Mouse (Mus musculus): ENCODE results near the gene C87436. TPM values are rescaled to one million over a fixed set of nuclear protein-coding genes. Genes with fewer than 3 reads are reported as not detected.

The C87436 gene
- polyA plus RNA-seq, 1 experiment: 13.6 TPM

GRCm38 (mm10) chr6:86456727-86457126, 18.6 kb downstream of the C87436 start:
- H3K4me1 ChIP-seq (ENCODE audit: control insufficient read depth, insufficient read depth, insufficient read length, low read length): no peaks in the 10 kb centered on the region
- no peak overlapping the region for H3K4me3 ChIP-seq (ENCODE audit: insufficient read depth, low read depth, low read length)
- no peak overlapping the region for H3K27ac ChIP-seq (replicated peaks; ENCODE audit: low read depth, low read length)

- no peaks in the 10 kb centered on the region for H3K4me1 ChIP-seq (ENCODE audit: control insufficient read depth, insufficient read depth, insufficient read length, low read length)
- H3K4me3 ChIP-seq (ENCODE audit: insufficient read depth, low read depth, low read length): no peak overlapping the region
- no peak overlapping the region for H3K27ac ChIP-seq (replicated peaks; ENCODE audit: low read depth, low read length)
These were observed 24.9 kb downstream of the C87436 start for GRCm38 (mm10) chr6:86463079-86463478.

- Histone ChIP-seq H3K4me1 (ENCODE audit: control insufficient read depth, insufficient read depth, insufficient read length, low read length) (peaks cover 21% of the 10 kb centered on the region), H3K4me3 (ENCODE audit: insufficient read depth, low read depth, low read length) (peak overlapping the region; percentile 68), H3K27ac (replicated peaks; ENCODE audit: low read depth, low read length) (peak overlapping the region; percentile 96)
These were observed 33.1 kb downstream of the C87436 start for GRCm38 (mm10) chr6:86471317-86471716.

GRCm38 (mm10) chr6:86471760-86472099, 33.6 kb downstream of the C87436 start:
- peak overlapping the region; percentile 68 for H3K4me3 ChIP-seq (ENCODE audit: insufficient read depth, low read depth, low read length)
- H3K4me1 ChIP-seq (ENCODE audit: control insufficient read depth, insufficient read depth, insufficient read length, low read length): peaks cover 25% of the 10 kb centered on the region
- peak overlapping the region; percentile 96 for H3K27ac ChIP-seq (replicated peaks; ENCODE audit: low read depth, low read length)

GRCm38 (mm10) chr6:86472100-86472955, 34.2 kb downstream of the C87436 start:
- H3K4me1 ChIP-seq (ENCODE audit: control insufficient read depth, insufficient read depth, insufficient read length, low read length): peaks cover 30% of the 10 kb centered on the region
- H3K27ac ChIP-seq (replicated peaks; ENCODE audit: low read depth, low read length): peak overlapping the region; percentile 96
- H3K4me3 ChIP-seq (ENCODE audit: insufficient read depth, low read depth, low read length): peak overlapping the region; percentile 68

GRCm38 (mm10) chr6:86473077-86473476, 34.9 kb downstream of the C87436 start:
- H3K4me1 ChIP-seq (ENCODE audit: control insufficient read depth, insufficient read depth, insufficient read length, low read length): peaks cover 38% of the 10 kb centered on the region
- peak overlapping the region; percentile 49 for H3K4me3 ChIP-seq (ENCODE audit: insufficient read depth, low read depth, low read length)
- H3K27ac ChIP-seq (replicated peaks; ENCODE audit: low read depth, low read length): peak overlapping the region; percentile 94

- Histone ChIP-seq H3K4me1 (ENCODE audit: control insufficient read depth, insufficient read depth, insufficient read length, low read length) (peaks cover 46% of the 10 kb centered on the region), H3K27ac (replicated peaks; ENCODE audit: low read depth, low read length) (peak overlapping the region; percentile 4; the same call in 1 of the 2 replicates), H3K4me3 (ENCODE audit: insufficient read depth, low read depth, low read length) (no peak overlapping the region)
These were observed 35.9 kb downstream of the C87436 start for GRCm38 (mm10) chr6:86474072-86474471.

- peak overlapping the region; percentile 73; the same call in 1 of the 2 replicates for H3K27ac ChIP-seq (replicated peaks; ENCODE audit: low read depth, low read length)
- peaks cover 47% of the 10 kb centered on the region for H3K4me1 ChIP-seq (ENCODE audit: control insufficient read depth, insufficient read depth, insufficient read length, low read length)
- no peak overlapping the region for H3K4me3 ChIP-seq (ENCODE audit: insufficient read depth, low read depth, low read length)
These were observed 36.5 kb downstream of the C87436 start for GRCm38 (mm10) chr6:86474646-86475181.

GRCm38 (mm10) chr6:86475462-86476167, 37.4 kb downstream of the C87436 start:
- no peak overlapping the region for H3K4me3 ChIP-seq (ENCODE audit: insufficient read depth, low read depth, low read length)
- H3K4me1 ChIP-seq (ENCODE audit: control insufficient read depth, insufficient read depth, insufficient read length, low read length): peaks cover 47% of the 10 kb centered on the region
- H3K27ac ChIP-seq (replicated peaks; ENCODE audit: low read depth, low read length): peak overlapping the region; percentile 73

GRCm38 (mm10) chr6:86476931-86477330, 38.8 kb downstream of the C87436 start:
- Histone ChIP-seq H3K27ac (replicated peaks; ENCODE audit: low read depth, low read length) (peak overlapping the region; percentile 78), H3K4me1 (ENCODE audit: control insufficient read depth, insufficient read depth, insufficient read length, low read length) (peaks cover 50% of the 10 kb centered on the region)

GRCm38 (mm10) chr6:86479311-86479710, 41.1 kb downstream of the C87436 start:
- Histone ChIP-seq H3K4me3 (ENCODE audit: insufficient read depth, low read depth, low read length) (no peak overlapping the region), H3K4me1 (ENCODE audit: control insufficient read depth, insufficient read depth, insufficient read length, low read length) (peaks cover 40% of the 10 kb centered on the region), H3K27ac (replicated peaks; ENCODE audit: low read depth, low read length) (peak overlapping the region; percentile 84)

More at GRCm38 (mm10) chr6:86476931-86477330, 38.8 kb downstream of the C87436 start:
- H3K4me3 ChIP-seq (ENCODE audit: insufficient read depth, low read depth, low read length): no peak overlapping the region

GRCm38 (mm10) chr6:86479816-86480188, 41.6 kb downstream of the C87436 start:
- H3K4me1 ChIP-seq (ENCODE audit: control insufficient read depth, insufficient read depth, insufficient read length, low read length): peaks cover 40% of the 10 kb centered on the region
- H3K4me3 ChIP-seq (ENCODE audit: insufficient read depth, low read depth, low read length): 0 out of 2 replicates have a peak overlapping the region, but pooled peaks have one; percentile 61
- H3K27ac ChIP-seq (replicated peaks; ENCODE audit: low read depth, low read length): peak overlapping the region; percentile 84

GRCm38 (mm10) chr6:86480189-86480831, 42.1 kb downstream of the C87436 start:
- H3K4me1 ChIP-seq (ENCODE audit: control insufficient read depth, insufficient read depth, insufficient read length, low read length): peaks cover 37% of the 10 kb centered on the region
- H3K27ac ChIP-seq (replicated peaks; ENCODE audit: low read depth, low read length): peak overlapping the region; percentile 84
- peak overlapping the region; percentile 61 for H3K4me3 ChIP-seq (ENCODE audit: insufficient read depth, low read depth, low read length)

- H3K27ac ChIP-seq (replicated peaks; ENCODE audit: low read depth, low read length): peak overlapping the region; percentile 81
- H3K4me3 ChIP-seq (ENCODE audit: insufficient read depth, low read depth, low read length): peak overlapping the region; percentile 23; the same call in 1 of the 2 replicates
- peaks cover 25% of the 10 kb centered on the region for H3K4me1 ChIP-seq (ENCODE audit: control insufficient read depth, insufficient read depth, insufficient read length, low read length)
These were observed 43.7 kb downstream of the C87436 start for GRCm38 (mm10) chr6:86481871-86482270.

Data from brown adipose tissue, adult 24 weeks (tissue).